Mouse (Mus musculus) neural tube, embryonic 11.5 days (tissue): ENCODE data around the gene Sp9. TPM values are rescaled to one million over a fixed set of nuclear protein-coding genes. Genes with fewer than 3 reads are reported as not detected.

Experiments used
- ATAC-seq: fragments of 200-750 bp; cut with Nextera tagmentation; 2 replicates; pipeline ENCODE4 v1.8.0; 2017; ENCODE audit warnings: moderate number of reproducible peaks, mild to moderate bottlenecking, moderate TSS enrichment, moderate library complexity; ENCODE audit not compliant: insufficient read depth, low FRiP score, low TSS enrichment
- DNase-seq: peaks from one replicate; pipeline ENCODE4 v3.0.0-alpha.2; 2015; ENCODE audit warnings: low spot score
- H3K27ac ChIP-seq: fragments of 300-500 bp; sonication (generic); 2 replicates; pipeline ENCODE4 v1.5.1; 2014; ENCODE audit warnings: low read depth, mild to moderate bottlenecking, low read length
- H3K27me3 ChIP-seq: fragments of 300-500 bp; sonication (generic); 2 replicates; pipeline ENCODE4 v1.6.1; 2014; ENCODE audit warnings: mild to moderate bottlenecking, low read length, mixed read lengths; ENCODE audit not compliant: control insufficient read depth, insufficient read depth
- H3K36me3 ChIP-seq: fragments of 300-500 bp; sonication (generic); 2 replicates; pipeline ENCODE4 v1.6.1; 2014; ENCODE audit warnings: mild to moderate bottlenecking, low read length, moderate library complexity, mixed read lengths; ENCODE audit not compliant: control insufficient read depth, insufficient read depth
- H3K4me1 ChIP-seq: fragments of 300-500 bp; sonication (generic); 2 replicates; pipeline ENCODE4 v1.6.1; 2014; ENCODE audit warnings: low read length, mixed read lengths; ENCODE audit not compliant: control insufficient read depth, insufficient read depth
- H3K4me2 ChIP-seq: fragments of 300-500 bp; sonication (generic); 2 replicates; pipeline ENCODE4 v1.6.1; 2014; ENCODE audit warnings: low read depth, mild to moderate bottlenecking, moderate library complexity
- H3K4me3 ChIP-seq: fragments of 300-500 bp; sonication (generic); 2 replicates; pipeline ENCODE4 v1.5.1; 2014; ENCODE audit warnings: low read depth, low read length
- H3K9ac ChIP-seq: fragments of 300-500 bp; sonication (generic); 2 replicates; pipeline ENCODE4 v1.6.1; 2014; ENCODE audit warnings: mild to moderate bottlenecking, low read length
- H3K9me3 ChIP-seq: fragments of 300-500 bp; sonication (generic); 2 replicates; pipeline ENCODE4 v1.6.1; 2016; ENCODE audit warnings: low read length; ENCODE audit not compliant: control insufficient read depth
- WGBS: fragments of 180-500 bp; shearing (Covaris S2); extraction: QIAGEN DNeasy Blood & Tissue Kit; methylation state at CpG from one replicate; pipeline ENCODE4 v1.1.7; 2014; 5-methylcytosine and 5-hydroxymethylcytosine counted together
- polyA plus RNA-seq: library from polyadenylated mRNA; unstranded; fragments of >200 nt; fragmentation: Nextera tagmentation; extraction: Ambion mirVana; gene quantifications from 2 replicates; pipeline ENCODE4 v1.2.1, GENCODE M21; 2014

Sp9 gene
- polyA plus RNA-seq, 1 experiment from 2014 or later = 2.0 TPM

DNA sequence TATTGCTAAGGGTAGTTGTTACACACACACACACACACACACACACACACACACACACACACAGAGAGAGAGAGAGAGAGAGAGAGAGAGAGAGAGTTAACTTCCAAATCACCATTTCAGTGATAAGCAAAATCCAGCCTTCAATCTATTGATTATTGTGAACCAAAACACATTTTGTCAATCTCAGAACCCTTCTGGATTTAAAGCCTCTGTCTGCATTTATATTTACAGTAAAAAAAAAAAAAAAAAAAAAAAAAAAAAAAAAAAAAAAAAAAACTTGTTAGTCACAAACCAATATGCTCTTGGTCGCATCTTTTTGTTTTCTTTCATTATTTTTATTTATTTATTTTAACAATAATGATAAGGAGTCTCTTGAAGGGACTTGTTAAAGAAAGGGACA lies 5.1 kb upstream of the Sp9 start:
- H3K9me3 ChIP-seq = no peaks in the 10 kb centered on the region
- no peaks in the 10 kb centered on the region for H3K36me3 ChIP-seq
- 48% methylated on average over 1 of the region's 1 CpGs for WGBS
- ATAC-seq (no peak), DNase-seq (no peak)
- no peak overlapping the region for H3K9ac ChIP-seq
- H3K4me3 ChIP-seq = no peak overlapping the region
- peaks cover 89% of the 10 kb centered on the region for H3K27me3 ChIP-seq
- no peak overlapping the region for H3K4me2 ChIP-seq
- H3K27ac ChIP-seq = no peak overlapping the region
- peaks cover 13% of the 10 kb centered on the region for H3K4me1 ChIP-seq

DNA sequence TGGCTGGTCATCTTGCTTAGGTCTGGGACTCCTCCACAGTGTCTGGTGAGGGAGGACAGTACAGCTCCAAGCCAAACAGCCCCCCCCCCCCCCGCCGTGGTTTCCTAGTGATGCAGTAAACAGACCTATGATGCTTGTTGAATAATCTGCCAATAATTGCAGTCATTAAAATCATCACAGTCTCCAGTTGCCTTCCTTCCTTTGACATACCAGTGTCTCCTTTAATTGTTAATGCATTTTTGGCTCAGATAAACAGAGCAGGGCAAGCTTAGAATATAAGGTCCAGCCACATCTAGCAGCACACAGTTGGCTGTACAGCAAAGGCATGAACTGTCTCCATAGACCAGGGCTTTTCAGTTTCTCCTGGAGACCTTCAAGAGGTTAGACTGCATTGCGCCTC lies 4.5 kb upstream of the Sp9 start:
- no peak for ATAC-seq
- Histone ChIP-seq H3K36me3 (no peaks in the 10 kb centered on the region), H3K4me1 (peaks cover 13% of the 10 kb centered on the region), H3K27me3 (peaks cover 89% of the 10 kb centered on the region), H3K9me3 (no peaks in the 10 kb centered on the region), H3K4me3 (no peak overlapping the region), H3K27ac (no peak overlapping the region), H3K4me2 (no peak overlapping the region), H3K9ac (no peak overlapping the region)
- no peak for DNase-seq
- 18% methylated on average over 2 of the region's 3 CpGs for WGBS

DNA sequence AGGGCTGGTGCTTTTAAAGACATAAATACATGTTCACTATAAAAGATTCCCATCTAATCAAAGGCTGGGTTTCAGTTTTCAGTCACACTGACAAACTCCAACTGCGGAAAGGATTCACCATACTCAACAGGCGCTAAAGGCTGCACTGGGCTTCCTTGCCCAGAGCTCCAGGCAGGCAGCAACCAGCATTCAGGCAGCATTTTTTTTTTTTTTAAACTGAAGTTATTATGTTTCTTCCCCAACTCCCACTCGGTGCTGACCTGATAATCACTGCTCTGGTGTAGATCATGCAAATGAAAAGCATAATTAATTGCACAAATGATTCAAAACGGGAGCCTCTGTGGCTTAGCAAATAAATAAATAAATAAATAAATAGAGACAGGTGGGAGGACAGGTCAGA lies 3.9 kb upstream of the Sp9 start:
- Histone ChIP-seq H3K9ac (no peak overlapping the region), H3K4me1 (peaks cover 15% of the 10 kb centered on the region), H3K4me3 (no peak overlapping the region), H3K27me3 (peaks cover 89% of the 10 kb centered on the region), H3K4me2 (no peak overlapping the region), H3K36me3 (no peaks in the 10 kb centered on the region), H3K9me3 (no peaks in the 10 kb centered on the region), H3K27ac (no peak overlapping the region)
- DNase-seq (no peak), ATAC-seq (no peak)
- 0% methylated on average over 4 of the region's 4 CpGs for WGBS

GRCm38 (mm10) chr2:73268281-73268680 lies 3.4 kb upstream of the Sp9 start:
- no peaks in the 10 kb centered on the region for H3K9me3 ChIP-seq
- no peak overlapping the region for H3K4me2 ChIP-seq
- H3K36me3 ChIP-seq = no peaks in the 10 kb centered on the region
- H3K4me1 ChIP-seq = peaks cover 19% of the 10 kb centered on the region
- H3K27me3 ChIP-seq = peaks cover 89% of the 10 kb centered on the region
- H3K9ac ChIP-seq = no peak overlapping the region
- DNase-seq (peak; percentile 46), ATAC-seq (no peak)
- WGBS = 2% methylated on average over 12 of the region's 12 CpGs
- H3K27ac ChIP-seq = no peak overlapping the region
- no peak overlapping the region for H3K4me3 ChIP-seq

GRCm38 (mm10) chr2:73268836-73269395 lies 2.8 kb upstream of the Sp9 start:
- Histone ChIP-seq H3K36me3 (no peaks in the 10 kb centered on the region), H3K27ac (no peak overlapping the region), H3K27me3 (peaks cover 89% of the 10 kb centered on the region), H3K4me3 (no peak overlapping the region), H3K9me3 (no peaks in the 10 kb centered on the region), H3K4me1 (peaks cover 24% of the 10 kb centered on the region), H3K9ac (no peak overlapping the region), H3K4me2 (no peak overlapping the region)
- DNase-seq (no peak), ATAC-seq (no peak)
- 4% methylated on average over 8 of the region's 8 CpGs for WGBS

DNA sequence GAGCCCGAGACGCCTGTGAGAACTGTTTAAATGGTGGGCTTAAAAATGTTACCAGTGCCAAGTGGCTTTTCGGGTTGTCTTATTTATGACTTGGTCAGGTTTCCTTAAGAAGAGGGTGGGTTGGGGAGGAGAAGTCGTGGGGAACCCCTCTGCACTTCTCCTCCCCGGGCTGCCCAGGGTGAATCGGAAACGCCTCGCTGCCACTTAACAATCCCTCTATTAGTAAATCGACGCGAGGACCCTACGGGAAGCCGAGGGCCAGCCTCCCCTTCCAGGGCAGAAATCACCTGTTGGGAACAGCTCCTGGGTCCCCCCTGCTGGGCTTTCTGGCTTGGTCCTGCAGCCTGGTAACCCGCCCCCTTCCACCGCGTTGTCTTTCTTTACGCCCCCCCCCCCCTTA lies 2.1 kb upstream of the Sp9 start:
- no peak overlapping the region for H3K4me2 ChIP-seq

DNA sequence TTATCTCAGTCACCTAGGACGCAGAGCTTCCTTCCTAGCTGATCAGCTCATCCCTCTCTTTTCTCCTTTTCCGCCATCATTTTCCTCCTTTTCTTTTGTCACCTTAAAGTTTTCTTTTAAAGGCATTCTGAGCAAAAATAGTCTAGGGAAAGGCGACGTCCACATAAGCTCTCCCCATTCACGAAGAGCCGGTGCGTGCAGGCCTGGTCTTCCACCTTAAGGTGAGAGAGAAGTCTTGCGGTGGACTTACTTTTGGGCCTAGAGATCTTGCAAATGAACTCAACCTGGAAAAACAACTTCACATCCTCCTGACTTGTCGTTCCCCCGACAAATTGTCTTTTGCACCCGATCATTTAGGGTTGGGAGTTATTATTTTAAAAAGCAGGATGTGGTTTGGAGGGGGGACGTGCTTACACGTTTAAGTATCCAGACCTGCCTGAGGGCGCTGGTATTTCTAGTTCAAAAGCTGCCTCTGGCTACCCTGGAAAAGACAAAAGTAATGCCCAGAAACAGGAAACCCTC lies 1.6 kb upstream of the Sp9 start:
- no peaks in the 10 kb centered on the region for H3K36me3 ChIP-seq
- DNase-seq (no peak), ATAC-seq (no peak)
- no peak overlapping the region for H3K4me2 ChIP-seq
- H3K27me3 ChIP-seq = peaks cover 87% of the 10 kb centered on the region
- 1% methylated on average over 14 of the region's 14 CpGs for WGBS
- no peak overlapping the region for H3K27ac ChIP-seq
- no peaks in the 10 kb centered on the region for H3K9me3 ChIP-seq
- H3K9ac ChIP-seq = no peak overlapping the region
- no peak overlapping the region for H3K4me3 ChIP-seq
- peaks cover 26% of the 10 kb centered on the region for H3K4me1 ChIP-seq

More for the DNA sequence above, 2.1 kb upstream of the Sp9 start:
- no peak overlapping the region for H3K4me3 ChIP-seq
- no peaks in the 10 kb centered on the region for H3K36me3 ChIP-seq
- H3K9ac ChIP-seq = no peak overlapping the region
- peaks cover 26% of the 10 kb centered on the region for H3K4me1 ChIP-seq
- DNase-seq (peak; percentile 34), ATAC-seq (no peak)
- no peaks in the 10 kb centered on the region for H3K9me3 ChIP-seq
- peaks cover 89% of the 10 kb centered on the region for H3K27me3 ChIP-seq
- H3K27ac ChIP-seq = no peak overlapping the region
- WGBS = 0% methylated on average over 16 of the region's 17 CpGs

GRCm38 (mm10) chr2:73270593-73271458 lies 899 bp upstream of the Sp9 start:
- WGBS = under 1% methylated on average over 38 of the region's 38 CpGs
- H3K9me3 ChIP-seq = no peaks in the 10 kb centered on the region
- H3K36me3 ChIP-seq = no peaks in the 10 kb centered on the region
- H3K4me2 ChIP-seq = peak overlapping the region; percentile 12; the same call in 1 of the 2 replicates
- no peak overlapping the region for H3K4me3 ChIP-seq
- peaks cover 80% of the 10 kb centered on the region for H3K27me3 ChIP-seq
- peaks cover 26% of the 10 kb centered on the region for H3K4me1 ChIP-seq
- ATAC-seq (no peak), DNase-seq (peak; percentile 52)
- H3K9ac ChIP-seq = no peak overlapping the region
- no peak overlapping the region for H3K27ac ChIP-seq
